Mouse (Mus musculus): ENCODE measurements around the gene Reep3. TPM values are rescaled to one million over a fixed set of nuclear protein-coding genes. Genes with fewer than 3 reads are reported as not detected.
A peak's percentile ranks its signal among the peaks of the same experiment; 100 is the strongest.

Reep3 gene
- polyA plus RNA-seq, 1 experiment from 2014 or later = 38.6 TPM

GRCm38 (mm10) chr10:67021494-67021893, 75.3 kb downstream of the Reep3 start:
- Histone ChIP-seq H3K27ac (ENCODE audit: low read length) (no peak overlapping the region), H3K4me2 (ENCODE audit: low read depth, low read length) (no peak overlapping the region), H3K9ac (ENCODE audit: low read length) (no peak overlapping the region), H3K36me3 (ENCODE audit: control insufficient read depth, insufficient read depth, low read length) (no peaks in the 10 kb centered on the region; the same call in 1 of the 2 replicates), H3K9me3 (ENCODE audit: control insufficient read depth, low read length) (no peaks in the 10 kb centered on the region), H3K4me1 (replicated peaks; ENCODE audit: control insufficient read depth, insufficient read depth, low read length) (peaks cover 14% of the 10 kb centered on the region), H3K4me3 (ENCODE audit: low read length) (no peak overlapping the region), H3K27me3 (ENCODE audit: control insufficient read depth, insufficient read depth, low read depth, low read length) (no peaks in the 10 kb centered on the region)
- no peak for ATAC-seq (ENCODE audit: low read depth)
- WGBS = 78% methylated on average over 13 of the region's 13 CpGs

GRCm38 (mm10) chr10:67018875-67019274, 77.9 kb downstream of the Reep3 start:
- no peak overlapping the region for H3K27ac ChIP-seq (ENCODE audit: low read length)
- H3K4me1 ChIP-seq (replicated peaks; ENCODE audit: control insufficient read depth, insufficient read depth, low read length) = no peaks in the 10 kb centered on the region
- WGBS = 54% methylated on average over 6 of the region's 6 CpGs
- no peak overlapping the region for H3K4me2 ChIP-seq (ENCODE audit: low read depth, low read length)
- no peaks in the 10 kb centered on the region for H3K9me3 ChIP-seq (ENCODE audit: control insufficient read depth, low read length)
- H3K4me3 ChIP-seq (ENCODE audit: low read length) = no peak overlapping the region
- H3K36me3 ChIP-seq (ENCODE audit: control insufficient read depth, insufficient read depth, low read length) = no peaks in the 10 kb centered on the region; the same call in 1 of the 2 replicates
- H3K9ac ChIP-seq (ENCODE audit: low read length) = no peak overlapping the region
- ATAC-seq (ENCODE audit: low read depth) = no peak
- no peaks in the 10 kb centered on the region for H3K27me3 ChIP-seq (ENCODE audit: control insufficient read depth, insufficient read depth, low read depth, low read length)

- Histone ChIP-seq H3K4me1 (replicated peaks; ENCODE audit: control insufficient read depth, insufficient read depth, low read length) (no peaks in the 10 kb centered on the region), H3K9ac (ENCODE audit: low read length) (no peak overlapping the region), H3K27me3 (ENCODE audit: control insufficient read depth, insufficient read depth, low read depth, low read length) (no peaks in the 10 kb centered on the region), H3K4me2 (ENCODE audit: low read depth, low read length) (no peak overlapping the region), H3K36me3 (ENCODE audit: control insufficient read depth, insufficient read depth, low read length) (no peaks in the 10 kb centered on the region; the same call in 1 of the 2 replicates), H3K4me3 (ENCODE audit: low read length) (no peak overlapping the region), H3K9me3 (ENCODE audit: control insufficient read depth, low read length) (no peaks in the 10 kb centered on the region), H3K27ac (ENCODE audit: low read length) (no peak overlapping the region)
- ATAC-seq (ENCODE audit: low read depth) = no peak
- 82% methylated on average over 4 of the region's 4 CpGs for WGBS
These were observed 78.9 kb downstream of the Reep3 start for GRCm38 (mm10) chr10:67017891-67018290.

- 69% methylated on average over 2 of the region's 2 CpGs for WGBS
- no peak overlapping the region for H3K4me2 ChIP-seq (ENCODE audit: low read depth, low read length)
- no peak overlapping the region for H3K9ac ChIP-seq (ENCODE audit: low read length)
- no peaks in the 10 kb centered on the region for H3K27me3 ChIP-seq (ENCODE audit: control insufficient read depth, insufficient read depth, low read depth, low read length)
- ATAC-seq (ENCODE audit: low read depth) = no peak
- H3K4me3 ChIP-seq (ENCODE audit: low read length) = no peak overlapping the region
- no peaks in the 10 kb centered on the region for H3K9me3 ChIP-seq (ENCODE audit: control insufficient read depth, low read length)
- no peak overlapping the region for H3K27ac ChIP-seq (ENCODE audit: low read length)
- no peaks in the 10 kb centered on the region for H3K4me1 ChIP-seq (replicated peaks; ENCODE audit: control insufficient read depth, insufficient read depth, low read length)
- no peaks in the 10 kb centered on the region; the same call in 1 of the 2 replicates for H3K36me3 ChIP-seq (ENCODE audit: control insufficient read depth, insufficient read depth, low read length)
These were observed 79.4 kb downstream of the Reep3 start for GRCm38 (mm10) chr10:67017315-67017714.

GRCm38 (mm10) chr10:67016615-67017278, 80.0 kb downstream of the Reep3 start:
- H3K4me2 ChIP-seq (ENCODE audit: low read depth, low read length) = no peak overlapping the region
- no peaks in the 10 kb centered on the region for H3K9me3 ChIP-seq (ENCODE audit: control insufficient read depth, low read length)
- no peak overlapping the region for H3K9ac ChIP-seq (ENCODE audit: low read length)
- 60% methylated on average over 4 of the region's 4 CpGs for WGBS
- H3K36me3 ChIP-seq (ENCODE audit: control insufficient read depth, insufficient read depth, low read length) = no peaks in the 10 kb centered on the region; the same call in 1 of the 2 replicates
- H3K4me3 ChIP-seq (ENCODE audit: low read length) = no peak overlapping the region
- no peak overlapping the region for H3K27ac ChIP-seq (ENCODE audit: low read length)
- no peaks in the 10 kb centered on the region for H3K27me3 ChIP-seq (ENCODE audit: control insufficient read depth, insufficient read depth, low read depth, low read length)
- ATAC-seq (ENCODE audit: low read depth) = no peak
- H3K4me1 ChIP-seq (replicated peaks; ENCODE audit: control insufficient read depth, insufficient read depth, low read length) = no peaks in the 10 kb centered on the region

GRCm38 (mm10) chr10:67014746-67015145, 82.0 kb downstream of the Reep3 start:
- no peaks in the 10 kb centered on the region for H3K9me3 ChIP-seq (ENCODE audit: control insufficient read depth, low read length)
- WGBS = 89% methylated on average over 12 of the region's 12 CpGs
- ATAC-seq (ENCODE audit: low read depth) = no peak
- H3K9ac ChIP-seq (ENCODE audit: low read length) = no peak overlapping the region
- H3K36me3 ChIP-seq (ENCODE audit: control insufficient read depth, insufficient read depth, low read length) = no peaks in the 10 kb centered on the region
- H3K4me3 ChIP-seq (ENCODE audit: low read length) = no peak overlapping the region
- H3K4me1 ChIP-seq (replicated peaks; ENCODE audit: control insufficient read depth, insufficient read depth, low read length) = no peaks in the 10 kb centered on the region
- H3K27me3 ChIP-seq (ENCODE audit: control insufficient read depth, insufficient read depth, low read depth, low read length) = no peaks in the 10 kb centered on the region
- no peak overlapping the region for H3K27ac ChIP-seq (ENCODE audit: low read length)
- H3K4me2 ChIP-seq (ENCODE audit: low read depth, low read length) = no peak overlapping the region

- Histone ChIP-seq H3K4me3 (ENCODE audit: low read length) (no peak overlapping the region), H3K4me2 (ENCODE audit: low read depth, low read length) (no peak overlapping the region), H3K27ac (ENCODE audit: low read length) (no peak overlapping the region), H3K4me1 (replicated peaks; ENCODE audit: control insufficient read depth, insufficient read depth, low read length) (no peaks in the 10 kb centered on the region), H3K27me3 (ENCODE audit: control insufficient read depth, insufficient read depth, low read depth, low read length) (no peaks in the 10 kb centered on the region), H3K9ac (ENCODE audit: low read length) (no peak overlapping the region), H3K9me3 (ENCODE audit: control insufficient read depth, low read length) (no peaks in the 10 kb centered on the region), H3K36me3 (ENCODE audit: control insufficient read depth, insufficient read depth, low read length) (no peaks in the 10 kb centered on the region)
- no peak for ATAC-seq (ENCODE audit: low read depth)
- 87% methylated on average over 12 of the region's 12 CpGs for WGBS
These were observed 86.2 kb downstream of the Reep3 start for GRCm38 (mm10) chr10:67010521-67010920.

- peaks cover 27% of the 10 kb centered on the region for H3K4me1 ChIP-seq (replicated peaks; ENCODE audit: control insufficient read depth, insufficient read depth, low read length)
- peak overlapping the region; percentile 64 for H3K9ac ChIP-seq (ENCODE audit: low read length)
- ATAC-seq (ENCODE audit: low read depth) = peak; percentile 24
- H3K27me3 ChIP-seq (ENCODE audit: control insufficient read depth, insufficient read depth, low read depth, low read length) = no peaks in the 10 kb centered on the region
- no peaks in the 10 kb centered on the region for H3K36me3 ChIP-seq (ENCODE audit: control insufficient read depth, insufficient read depth, low read length)
- H3K4me3 ChIP-seq (ENCODE audit: low read length) = peak overlapping the region; percentile 50
- peak overlapping the region; percentile 86 for H3K27ac ChIP-seq (ENCODE audit: low read length)
- 0 out of 2 replicates have a peak, but pooled peaks cover 2% of the 10 kb centered on the region for H3K9me3 ChIP-seq (ENCODE audit: control insufficient read depth, low read length)
- 3% methylated on average over 12 of the region's 12 CpGs for WGBS
- peak overlapping the region; percentile 62 for H3K4me2 ChIP-seq (ENCODE audit: low read depth, low read length)
These were observed 92.2 kb downstream of the Reep3 start for GRCm38 (mm10) chr10:67004527-67005042.

GRCm38 (mm10) chr10:67003743-67004526, 92.8 kb downstream of the Reep3 start:
- H3K4me2 ChIP-seq (ENCODE audit: low read depth, low read length) = peak overlapping the region; percentile 62
- H3K36me3 ChIP-seq (ENCODE audit: control insufficient read depth, insufficient read depth, low read length) = no peaks in the 10 kb centered on the region
- no peaks in the 10 kb centered on the region for H3K27me3 ChIP-seq (ENCODE audit: control insufficient read depth, insufficient read depth, low read depth, low read length)
- WGBS = 1% methylated on average over 22 of the region's 22 CpGs
- peak overlapping the region; percentile 86 for H3K27ac ChIP-seq (ENCODE audit: low read length)
- H3K4me3 ChIP-seq (ENCODE audit: low read length) = peak overlapping the region; percentile 50
- peak overlapping the region; percentile 64 for H3K9ac ChIP-seq (ENCODE audit: low read length)
- peak; percentile 73 for ATAC-seq (ENCODE audit: low read depth)
- 0 out of 2 replicates have a peak, but pooled peaks cover 2% of the 10 kb centered on the region for H3K9me3 ChIP-seq (ENCODE audit: control insufficient read depth, low read length)
- H3K4me1 ChIP-seq (replicated peaks; ENCODE audit: control insufficient read depth, insufficient read depth, low read length) = peaks cover 27% of the 10 kb centered on the region
